Mouse (Mus musculus) liver, adult 2 months (tissue): Measurements from ENCODE around the gene Invs.

ENCODE experiments used
- CTCF ChIP-seq: fragments of 200-500 bp; IDR thresholded peaks from 2 replicates; pipeline ENCODE4 v1.5.1; 2011; ENCODE audit warnings: low read depth, low read length, control low read depth
- POLR2A ChIP-seq: fragments of 200-500 bp; IDR thresholded peaks from 2 replicates; pipeline ENCODE4 v1.6.1; 2011; ENCODE audit warnings: low read length, control low read depth; ENCODE audit not compliant: insufficient read depth; ENCODE audit errors: extremely low read depth

DNA sequence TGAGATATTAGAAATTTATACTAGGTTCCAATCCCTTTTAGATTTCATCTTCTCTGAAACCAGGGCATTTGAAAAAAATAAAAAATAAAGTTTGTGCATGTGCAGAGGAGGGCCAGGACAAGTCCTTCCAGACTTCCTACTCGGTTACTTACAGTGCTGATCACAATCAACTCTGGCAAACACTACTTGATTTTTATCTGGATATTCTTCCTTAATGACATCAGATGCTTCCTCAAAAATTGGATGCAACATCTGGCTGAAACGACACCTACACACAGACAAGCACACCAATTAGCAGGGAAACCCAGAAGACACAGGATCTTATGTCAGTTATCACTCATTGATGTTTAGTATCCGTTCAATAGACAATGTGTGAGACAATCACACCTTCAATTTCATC is 42.8 kb upstream of the Invs start:
- TF ChIP-seq POLR2A = no peak
- TF ChIP-seq CTCF = no peak
